Mouse (Mus musculus) ES-E14 (cell line): ENCODE results near the gene Slc22a4. TPM values are rescaled to one million over a fixed set of nuclear protein-coding genes. Genes with fewer than 3 reads are reported as not detected.

ENCODE experiments used
- DNase-seq: peaks from one replicate; pipeline ENCODE4 v3.0.0-alpha.2; 2013; ENCODE audit warnings: low read depth, low spot score
- H3K27ac ChIP-seq: 2 replicates; pipeline ENCODE4 v1.5.1; 2012; ENCODE audit warnings: low read depth, mild to moderate bottlenecking, low read length, moderate library complexity, mixed read lengths; ENCODE audit not compliant: poor library complexity, insufficient read depth, severe bottlenecking
- H3K36me3 ChIP-seq: 2 replicates; pipeline ENCODE4 v1.6.1; 2012; ENCODE audit warnings: mild to moderate bottlenecking, low read length, moderate library complexity, mixed read lengths; ENCODE audit not compliant: control insufficient read depth, poor library complexity, insufficient read depth, severe bottlenecking
- H3K4me1 ChIP-seq, 2 experiments: fragments of 150-350 bp in 1 of 2; sonication (generic) in 1 of 2; 2 replicates each; pipeline ENCODE4 v1.6.1; 2012; ENCODE audit warnings: low read length in 2 of 2, mild to moderate bottlenecking in 1 of 2, mixed read lengths in 1 of 2; ENCODE audit not compliant: control insufficient read depth in 2 of 2, insufficient read depth in 2 of 2, poor library complexity in 1 of 2
- H3K4me3 ChIP-seq, 2 experiments: fragments of 150-350 bp in 1 of 2; sonication (generic) in 1 of 2; 2 replicates each; pipeline ENCODE4 v1.5.1; 2012; ENCODE audit warnings: low read length in 2 of 2, low read depth in 1 of 2, mild to moderate bottlenecking in 1 of 2, mixed read lengths in 1 of 2; ENCODE audit not compliant: insufficient read depth in 1 of 2, poor library complexity in 1 of 2, severe bottlenecking in 1 of 2
- H3K9ac ChIP-seq: 2 replicates; pipeline ENCODE4 v1.6.1; 2012; ENCODE audit warnings: low read depth, mild to moderate bottlenecking, low read length, mixed read lengths; ENCODE audit not compliant: poor library complexity, insufficient read depth, severe bottlenecking
- H3K9me3 ChIP-seq: fragments of 150-350 bp; sonication (generic); 2 replicates; pipeline ENCODE4 v1.6.1; 2012; ENCODE audit warnings: low read depth, mild to moderate bottlenecking, low read length; ENCODE audit not compliant: control insufficient read depth, insufficient read depth
- CHD2 ChIP-seq: IDR thresholded peaks from 2 replicates; pipeline ENCODE4 v1.6.1; 2014; ENCODE audit warnings: mild to moderate bottlenecking, low read depth, low read length, inconsistent platforms
- HCFC1 ChIP-seq: IDR thresholded peaks from 2 replicates; pipeline ENCODE4 v1.6.1; 2012; ENCODE audit warnings: low read length, inconsistent platforms, borderline replicate concordance; ENCODE audit not compliant: insufficient read depth
- MAFK ChIP-seq: IDR thresholded peaks from 2 replicates; pipeline ENCODE4 v1.6.1; 2014; ENCODE audit warnings: mild to moderate bottlenecking, low read depth, low read length, inconsistent platforms; ENCODE audit not compliant: insufficient read depth
- ZC3H11A ChIP-seq: IDR thresholded peaks from 2 replicates; pipeline ENCODE4 v1.6.1; 2012; ENCODE audit warnings: low read depth, mild to moderate bottlenecking, inconsistent platforms, low read length, borderline replicate concordance
- ZNF384 ChIP-seq: IDR thresholded peaks from 2 replicates; pipeline ENCODE4 v1.6.1; 2012; ENCODE audit warnings: low read depth, low read length, inconsistent platforms
- in situ Hi-C, 2 experiments: fragments of 600-800 bp; cut with MboI; formaldehyde crosslinking; loops; one replicate each; pipeline ENCODE4 v1.15.1; 2025; ENCODE audit warnings: low sequenced_read_pairs in 2 of 2, inconsistent platforms in 1 of 2; ENCODE audit not compliant: unreplicated experiment in 2 of 2
- total RNA-seq: library from RNA; depleted of rRNA; stranded (reverse); fragments of 300-350 nt; gene quantifications from 2 replicates; pipeline ENCODE4 v1.2.3, GENCODE M21; 2012

The Slc22a4 gene
- total RNA-seq, 1 experiment, result 0.27 TPM

DNA sequence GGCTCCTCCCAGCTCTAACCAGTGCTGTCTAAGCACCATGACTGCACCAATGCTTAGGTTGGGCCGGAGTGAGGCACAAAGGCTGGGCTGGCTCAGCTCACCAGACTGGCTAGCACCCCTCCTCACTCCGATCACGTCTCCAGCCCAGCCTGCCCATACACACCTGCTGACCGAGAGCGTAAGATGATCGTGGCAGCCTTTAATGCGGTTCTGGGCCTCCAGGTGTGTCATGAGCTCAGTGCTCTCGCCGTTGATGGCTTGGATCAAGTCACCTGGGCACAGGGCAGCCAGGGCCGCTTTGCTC is 35.5 kb upstream of the Slc22a4 start:
- Histone ChIP-seq H3K9ac (no peak overlapping the region), H3K36me3 (no peaks in the 10 kb centered on the region), H3K4me3 (no peak overlapping the region), H3K9me3 (no peaks in the 10 kb centered on the region), H3K4me1 (peaks cover under 1 to 4% of the 10 kb centered on the region in 2 experiments; a peak in 1 of 4 replicates), H3K27ac (no peak overlapping the region)
- in situ Hi-C loops, result no loop called here
- no peak for DNase-seq
- TF ChIP-seq HCFC1 (no peak), ZNF384 (no peak)

DNA sequence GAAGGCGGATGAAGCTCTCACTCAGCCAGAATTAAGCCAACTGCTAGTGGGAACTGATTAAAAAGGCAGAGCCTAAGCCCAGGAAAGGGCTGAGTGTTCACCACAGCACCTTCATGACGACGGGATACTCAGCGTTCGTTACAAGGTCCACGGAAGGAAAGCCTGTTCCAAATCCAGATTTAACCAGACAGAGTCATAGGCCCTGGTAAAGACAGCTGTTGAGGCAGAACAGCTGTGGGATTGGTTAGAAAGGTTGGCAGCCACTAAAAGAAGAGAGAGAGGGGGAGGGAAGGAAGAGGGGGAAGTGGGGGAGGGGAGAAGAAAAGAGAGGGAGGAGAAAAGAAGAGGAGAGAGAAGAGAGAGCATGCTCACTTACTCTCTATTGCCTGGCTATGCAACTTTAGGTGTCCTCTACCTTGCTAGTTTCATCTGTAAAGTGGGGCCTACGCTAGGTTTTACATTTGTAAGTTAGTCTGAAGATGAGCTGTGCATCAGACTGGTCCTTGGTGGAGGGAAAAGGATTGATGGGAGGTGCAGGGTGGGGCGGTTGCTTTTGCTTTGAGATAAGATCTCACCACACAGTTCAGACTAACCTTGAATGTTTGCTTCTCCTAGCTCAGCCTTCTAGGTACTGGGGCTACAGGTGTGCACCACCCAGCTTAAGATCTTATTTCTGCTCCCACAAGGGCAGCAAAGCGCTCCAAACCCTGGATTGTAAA is 35.0 kb upstream of the Slc22a4 start:
- Histone ChIP-seq H3K9me3 (no peaks in the 10 kb centered on the region), H3K9ac (no peak overlapping the region), H3K4me1 (peaks cover 3 to 7% of the 10 kb centered on the region in 2 experiments; a peak in 1 of 4 replicates), H3K27ac (no peak overlapping the region), H3K36me3 (no peaks in the 10 kb centered on the region), H3K4me3 (no peak overlapping the region)
- DNase-seq, result no peak
- no peak for TF ChIP-seq MAFK
- in situ Hi-C loops, result no loop called here

DNA sequence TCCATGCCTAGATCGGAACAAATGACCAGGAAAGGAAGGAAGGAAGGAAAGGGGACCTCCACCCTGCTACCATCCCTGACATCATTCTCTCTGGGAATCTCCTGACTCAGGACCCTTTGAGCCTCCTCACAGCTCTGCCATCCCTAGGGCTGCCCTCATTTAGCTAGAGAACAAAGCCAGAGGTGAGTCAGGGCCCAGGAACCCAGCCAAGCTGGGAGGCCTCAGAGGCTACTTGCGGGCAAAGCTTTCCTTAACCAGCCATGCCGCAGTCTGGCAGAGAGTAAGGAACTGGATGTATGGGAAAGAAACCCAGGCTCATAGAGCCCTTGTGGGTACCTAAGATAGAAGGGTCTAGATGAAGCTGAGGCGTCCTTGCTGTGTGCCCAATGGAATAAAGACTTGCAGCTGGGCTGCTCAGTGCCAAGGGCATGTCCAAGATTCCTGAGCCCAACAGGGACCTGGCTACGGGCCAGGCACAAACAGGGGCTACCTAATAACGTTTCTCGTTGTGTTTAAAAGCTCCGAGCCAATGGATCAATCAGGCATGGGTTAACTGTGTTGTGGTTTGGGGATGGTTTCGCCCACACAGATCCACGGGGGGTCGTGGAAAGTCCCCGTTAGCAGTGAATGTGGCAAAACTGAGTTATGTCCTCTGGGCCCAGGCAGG is 34.3 kb upstream of the Slc22a4 start:
- no peak overlapping the region for H3K9ac ChIP-seq
- in situ Hi-C loops, result no loop called here
- no peak overlapping the region for H3K27ac ChIP-seq
- peaks cover 3 to 11% of the 10 kb centered on the region in 2 experiments; a peak in 1 of 4 replicates for H3K4me1 ChIP-seq
- no peak for DNase-seq
- H3K36me3 ChIP-seq, result no peaks in the 10 kb centered on the region
- TF ChIP-seq ZC3H11A, result no peak
- H3K4me3 ChIP-seq, result no peak overlapping the region
- no peaks in the 10 kb centered on the region for H3K9me3 ChIP-seq

DNA sequence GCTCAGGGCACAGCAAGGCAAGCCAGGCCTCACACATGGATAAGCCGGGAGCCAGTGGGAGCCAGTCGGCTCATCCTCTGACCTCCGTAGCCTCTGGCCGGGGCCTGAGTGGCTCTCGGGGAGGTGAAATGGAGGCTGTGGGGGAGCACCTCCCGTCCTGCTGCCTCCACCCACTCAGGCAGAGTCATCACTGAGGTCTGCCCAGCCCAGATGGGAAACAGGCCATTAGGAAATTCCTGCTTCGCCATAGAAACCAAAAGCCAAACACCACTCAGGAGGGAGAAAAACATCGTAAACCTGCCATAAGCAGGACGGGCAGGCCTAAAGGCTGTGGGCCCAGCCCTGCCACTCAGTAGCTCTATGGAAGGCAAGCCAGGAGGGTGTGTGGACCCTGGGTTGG is 32.4 kb upstream of the Slc22a4 start:
- no peak overlapping the region for H3K4me3 ChIP-seq
- no peak overlapping the region for H3K9ac ChIP-seq
- TF ChIP-seq ZNF384 (no peak), MAFK (no peak), HCFC1 (no peak), CHD2 (no peak), ZC3H11A (no peak)
- no peaks in the 10 kb centered on the region for H3K9me3 ChIP-seq
- H3K4me1 ChIP-seq, result peaks cover 3 to 11% of the 10 kb centered on the region in 2 experiments; a peak in 1 of 4 replicates
- no peaks in the 10 kb centered on the region for H3K36me3 ChIP-seq
- no peak for DNase-seq
- no peak overlapping the region for H3K27ac ChIP-seq
- in situ Hi-C loops, result no loop called here

DNA sequence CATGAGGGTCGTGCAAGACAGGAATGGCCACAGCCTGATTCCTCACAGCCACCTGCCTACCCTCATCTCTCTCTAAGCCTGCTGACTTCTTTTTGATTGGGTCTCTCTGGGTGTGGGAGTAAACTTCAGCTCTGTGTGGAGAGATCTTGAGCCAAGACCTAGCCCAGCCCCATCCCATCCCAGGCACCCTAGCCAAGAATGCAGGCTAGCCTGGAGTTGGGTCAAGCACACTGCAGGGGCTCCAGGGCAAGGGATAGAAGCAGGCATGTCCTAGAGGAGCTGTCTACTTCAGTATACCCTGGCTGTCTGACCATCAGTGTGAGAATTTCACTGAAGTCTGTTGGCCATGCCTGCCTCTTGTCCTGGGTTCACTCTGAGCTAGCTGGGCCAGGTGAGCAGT is 31.6 kb upstream of the Slc22a4 start:
- no peaks in the 10 kb centered on the region for H3K9me3 ChIP-seq

More for the DNA sequence above, 31.6 kb upstream of the Slc22a4 start:
- TF ChIP-seq HCFC1, result no peak
- TF ChIP-seq ZNF384, result no peak
- TF ChIP-seq ZC3H11A, result no peak
- TF ChIP-seq MAFK, result no peak
- no peak for TF ChIP-seq CHD2
- Histone ChIP-seq H3K9ac (no peak overlapping the region), H3K4me1 (peaks cover 3 to 11% of the 10 kb centered on the region in 2 experiments; a peak in 1 of 4 replicates), H3K4me3 (no peak overlapping the region), H3K36me3 (no peaks in the 10 kb centered on the region), H3K27ac (no peak overlapping the region)
- DNase-seq, result no peak
- in situ Hi-C loops, result no loop called here
